Mouse (Mus musculus) liver, adult (tissue): ENCODE results near the gene Rack1.

ENCODE experiments used
- GATA4 ChIP-seq: IDR thresholded peaks from 2 replicates; pipeline ENCODE4 v1.6.1; 2014; ENCODE audit warnings: mild to moderate bottlenecking, low read length; ENCODE audit not compliant: insufficient replicate concordance

The Rack1 gene

DNA sequence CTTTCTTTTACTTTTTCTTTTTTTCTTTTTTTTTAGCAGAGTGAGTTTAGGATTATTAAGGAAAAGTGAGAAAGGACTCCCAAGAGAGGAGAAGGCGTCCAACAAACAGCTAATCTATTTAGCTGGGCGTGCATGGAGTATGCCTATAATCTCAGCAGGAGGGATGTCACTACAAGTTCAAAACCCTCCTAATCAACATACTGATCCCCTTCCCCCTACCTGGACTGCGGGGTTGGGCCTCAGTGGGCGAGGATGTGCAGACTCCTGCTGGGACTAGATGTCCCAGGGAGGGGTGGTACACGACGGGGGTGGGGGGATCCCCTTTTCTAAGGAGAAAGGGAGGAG is 26.6 kb downstream of the Rack1 start:
- TF ChIP-seq GATA4 = no peak

DNA sequence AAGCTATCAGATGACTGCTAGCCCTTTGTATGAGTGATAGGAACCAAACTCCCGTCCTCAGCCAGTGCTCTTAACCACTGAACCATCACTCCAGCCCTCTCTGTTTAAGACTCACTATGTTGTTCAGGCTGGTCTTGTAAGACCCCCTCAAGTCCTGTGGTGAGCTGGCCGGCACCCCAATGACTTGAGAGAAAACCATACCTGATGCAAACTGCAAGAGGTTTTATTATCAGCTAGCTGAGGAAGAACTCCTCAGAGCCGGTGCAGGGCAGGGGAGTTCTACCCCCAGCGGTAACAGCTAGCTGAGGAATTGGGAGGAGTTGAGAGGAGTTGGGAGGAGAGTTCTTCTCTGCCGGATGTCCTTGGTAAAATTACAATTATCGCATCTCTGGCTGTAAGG is 27.8 kb downstream of the Rack1 start:
- no peak for TF ChIP-seq GATA4

DNA sequence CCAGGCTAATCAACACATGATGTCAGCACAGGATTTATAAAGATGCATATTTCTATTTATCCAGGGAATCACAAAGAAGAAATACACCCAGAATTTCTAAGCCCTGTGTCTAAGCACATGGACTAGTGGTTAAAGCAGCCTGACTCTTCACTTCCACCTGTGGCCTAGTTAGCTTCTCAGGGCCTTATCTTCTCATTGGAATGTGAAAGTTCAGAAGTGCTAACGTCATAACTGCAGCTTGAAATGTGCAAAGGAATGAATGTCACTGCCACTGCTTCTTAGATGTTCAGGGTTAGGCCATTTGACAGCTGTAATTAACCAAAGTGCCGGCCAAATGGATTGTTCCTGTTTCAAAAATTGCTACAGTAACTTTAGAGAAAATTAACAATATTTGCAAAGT is 30.1 kb downstream of the Rack1 start:
- no peak for TF ChIP-seq GATA4

DNA sequence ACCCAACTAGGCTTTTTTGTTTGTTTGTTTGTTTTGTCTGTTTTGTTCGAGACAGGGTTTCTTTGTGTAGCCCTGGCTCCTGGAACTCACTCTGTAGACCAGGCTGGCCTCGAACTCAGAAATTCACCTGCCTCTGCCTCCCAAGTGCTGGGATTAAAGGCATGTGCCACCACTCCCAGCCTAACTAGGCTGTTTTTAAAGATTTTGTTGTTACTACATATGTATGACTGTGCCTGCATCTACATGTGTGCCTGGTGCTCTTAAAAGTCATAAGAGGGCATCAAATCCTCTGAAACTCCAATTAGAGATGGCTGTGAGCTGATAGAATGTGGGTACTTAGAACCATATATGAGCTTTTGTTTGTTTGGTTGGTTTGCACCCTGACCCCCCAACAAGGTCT is 31.1 kb downstream of the Rack1 start:
- TF ChIP-seq GATA4 = no peak

DNA sequence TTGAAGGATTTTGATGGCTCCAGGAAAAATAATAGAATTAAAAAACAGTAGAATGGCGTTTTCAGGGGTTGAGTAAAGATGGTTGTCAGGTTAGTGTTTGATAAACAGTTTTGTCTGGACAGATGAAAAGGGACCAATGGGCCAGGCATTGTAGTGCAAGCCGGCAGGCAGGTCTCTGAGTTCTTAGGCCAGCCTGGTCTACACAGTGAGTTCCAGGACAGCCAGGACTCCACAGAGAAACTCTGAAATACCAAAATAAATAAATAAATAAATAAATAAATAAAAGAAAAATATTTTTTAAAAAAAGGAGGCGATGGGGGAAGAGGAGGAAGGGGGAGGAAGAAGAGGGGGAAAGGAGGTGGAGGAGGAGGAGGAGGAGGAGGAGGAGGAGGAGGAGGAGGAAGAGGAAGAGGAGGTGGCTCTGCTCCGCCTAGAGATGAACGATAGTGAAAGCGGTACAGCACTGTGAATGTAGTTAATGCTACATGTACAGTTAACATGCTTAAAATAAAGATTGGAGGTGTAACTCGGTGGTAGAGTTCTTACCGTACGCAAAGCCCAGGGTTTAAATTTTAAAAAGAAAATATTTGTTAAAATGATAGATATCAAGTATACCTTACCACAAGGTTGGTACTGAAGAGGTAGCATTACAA is 33.1 kb downstream of the Rack1 start:
- TF ChIP-seq GATA4 = no peak

DNA sequence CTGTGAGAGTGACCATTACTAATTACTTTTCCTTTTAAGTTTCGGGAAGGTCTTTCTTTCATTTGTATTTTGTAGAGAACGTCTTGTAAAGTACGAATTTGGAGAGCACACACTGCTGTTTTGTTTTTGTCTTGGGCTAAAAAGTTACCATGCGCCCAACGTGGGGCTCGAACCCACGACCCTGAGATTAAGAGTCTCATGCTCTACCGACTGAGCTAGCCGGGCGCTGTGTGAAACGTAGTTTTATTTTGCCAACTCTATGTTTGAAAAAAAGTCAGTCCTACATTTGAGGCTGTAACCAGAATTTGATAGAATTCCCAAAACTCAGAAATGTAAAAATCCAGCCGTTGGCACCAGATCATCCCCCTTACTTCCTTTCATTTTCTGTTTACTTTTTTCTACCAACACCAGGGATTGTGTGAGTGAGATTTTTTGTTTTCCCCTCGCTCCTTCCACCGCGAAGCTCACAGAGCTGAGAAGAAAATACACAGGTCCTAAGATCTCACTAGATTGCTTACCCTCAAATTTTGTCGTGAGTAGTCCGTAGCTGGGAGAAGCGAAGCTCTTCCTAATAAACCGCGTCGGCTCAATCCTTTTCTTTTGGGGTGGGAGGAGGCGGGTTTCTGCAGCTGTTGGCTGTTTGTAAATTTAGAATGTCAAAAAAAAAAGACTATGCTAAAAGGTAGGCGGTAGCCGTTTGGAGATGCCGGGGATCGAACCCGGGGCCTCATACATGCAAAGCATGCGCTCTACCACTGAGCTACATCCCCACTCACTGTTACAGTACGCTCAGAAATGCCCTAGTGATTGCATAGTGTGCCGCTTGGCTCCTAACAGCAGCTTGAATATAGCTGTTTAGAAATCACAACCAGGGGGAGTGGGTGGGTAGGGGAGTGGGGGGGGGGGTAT is 33.9 kb downstream of the Rack1 start:
- no peak for TF ChIP-seq GATA4

DNA sequence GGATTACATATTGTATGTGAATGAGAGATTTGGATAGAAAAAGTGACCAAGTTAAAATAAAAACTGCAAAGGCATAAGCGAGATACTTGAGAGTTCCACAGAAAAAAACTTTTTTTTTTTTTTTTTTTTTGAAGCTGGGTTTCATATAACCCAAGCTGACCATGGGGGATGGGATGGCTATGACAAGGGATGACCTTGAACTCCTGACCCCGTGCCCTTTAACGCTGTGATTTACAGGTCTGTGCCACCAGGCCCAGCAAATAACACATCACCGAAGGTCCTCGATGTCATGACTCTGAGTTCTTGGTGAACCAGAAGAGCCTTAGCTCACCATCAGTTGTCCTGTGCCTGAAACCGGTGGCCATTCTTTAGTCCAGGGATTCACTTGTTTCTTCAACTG is 35.8 kb downstream of the Rack1 start:
- no peak for TF ChIP-seq GATA4

DNA sequence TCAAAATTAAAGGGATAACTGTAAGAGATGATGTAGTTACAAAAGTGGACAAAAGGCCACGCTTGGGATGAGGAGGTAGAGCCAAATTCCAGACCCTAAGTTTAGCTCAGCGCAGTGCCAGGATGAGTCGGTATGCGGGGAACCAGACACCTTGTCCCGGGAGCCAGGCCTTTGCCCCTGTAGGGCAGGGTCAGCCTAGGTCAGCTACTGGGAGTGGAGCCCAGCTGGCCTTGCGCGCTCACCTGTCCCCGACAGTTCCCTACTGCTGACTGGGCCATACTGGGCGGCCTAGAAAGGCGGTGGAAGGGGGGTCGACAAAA is 36.8 kb downstream of the Rack1 start:
- no peak for TF ChIP-seq GATA4

DNA sequence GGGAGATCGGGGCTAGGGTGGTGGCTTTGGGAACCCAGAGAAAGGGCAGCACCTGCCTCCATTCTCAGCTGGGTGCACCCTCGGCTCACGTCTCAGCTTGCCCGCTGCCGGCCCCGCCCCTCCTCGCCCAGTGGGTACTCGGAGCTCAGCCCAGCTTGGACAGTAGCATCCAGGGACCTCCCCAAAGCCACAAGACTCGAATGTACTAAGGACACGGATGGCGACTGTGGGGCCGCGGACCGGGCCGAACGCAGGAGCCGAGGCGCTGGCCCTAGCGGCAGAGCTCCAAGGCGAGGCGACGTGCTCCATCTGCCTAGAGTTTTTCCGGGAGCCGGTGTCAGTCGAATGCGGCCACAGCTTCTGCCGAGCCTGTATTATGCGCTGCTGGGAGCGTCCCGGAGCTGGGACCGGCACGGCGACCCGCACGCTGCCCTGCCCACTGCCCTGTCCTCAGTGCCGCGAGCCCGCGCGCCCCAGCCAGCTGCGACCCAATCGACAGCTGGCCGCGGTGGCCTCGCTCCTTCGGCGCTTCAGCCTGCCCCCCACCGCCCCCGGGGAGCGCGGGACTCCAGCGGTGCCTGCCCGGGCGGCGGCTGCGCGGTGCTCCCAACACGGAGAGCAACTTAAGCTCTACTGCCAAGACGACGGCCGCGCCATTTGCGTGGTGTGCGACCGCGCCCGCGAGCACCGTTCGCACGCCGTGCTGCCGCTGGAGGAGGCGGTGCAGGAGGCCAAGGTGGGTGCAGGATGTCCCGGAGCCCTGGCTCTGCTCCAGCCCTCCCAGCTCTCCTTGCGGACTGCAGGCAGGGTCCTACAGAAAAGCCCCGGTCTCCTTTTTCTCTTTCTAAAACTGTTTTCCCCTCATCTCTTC is 37.4 kb downstream of the Rack1 start:
- TF ChIP-seq GATA4 = no peak

DNA sequence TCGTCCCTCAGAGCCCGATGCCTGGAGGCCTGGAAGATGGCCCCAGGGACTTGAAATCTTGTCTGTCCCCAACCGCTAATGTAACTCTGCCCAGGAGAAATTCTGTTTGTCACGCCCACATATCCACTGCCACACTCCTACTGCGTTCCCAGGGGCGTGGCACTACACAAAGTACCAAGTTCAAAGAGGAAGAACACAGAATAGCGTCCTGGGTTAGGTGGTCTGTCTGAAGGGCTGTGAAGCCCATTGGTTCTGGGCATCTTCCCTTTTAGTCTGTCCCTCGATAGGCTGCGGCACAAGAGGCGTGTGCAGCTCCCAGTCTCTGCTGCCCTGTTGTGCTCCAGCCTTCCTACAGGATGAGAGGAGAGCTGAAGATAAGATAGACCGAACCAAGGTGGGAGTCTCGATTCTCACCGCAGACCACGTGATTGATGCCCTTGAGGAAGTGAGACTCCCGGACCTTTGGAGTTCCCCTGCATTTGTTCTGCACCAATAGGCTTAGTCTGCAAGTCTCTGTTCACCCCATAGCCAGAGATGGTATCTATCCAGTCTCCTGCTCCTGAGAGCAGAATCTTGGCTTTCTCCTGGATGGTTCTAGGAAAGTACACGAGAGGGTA is 38.2 kb downstream of the Rack1 start:
- TF ChIP-seq GATA4 = no peak

DNA sequence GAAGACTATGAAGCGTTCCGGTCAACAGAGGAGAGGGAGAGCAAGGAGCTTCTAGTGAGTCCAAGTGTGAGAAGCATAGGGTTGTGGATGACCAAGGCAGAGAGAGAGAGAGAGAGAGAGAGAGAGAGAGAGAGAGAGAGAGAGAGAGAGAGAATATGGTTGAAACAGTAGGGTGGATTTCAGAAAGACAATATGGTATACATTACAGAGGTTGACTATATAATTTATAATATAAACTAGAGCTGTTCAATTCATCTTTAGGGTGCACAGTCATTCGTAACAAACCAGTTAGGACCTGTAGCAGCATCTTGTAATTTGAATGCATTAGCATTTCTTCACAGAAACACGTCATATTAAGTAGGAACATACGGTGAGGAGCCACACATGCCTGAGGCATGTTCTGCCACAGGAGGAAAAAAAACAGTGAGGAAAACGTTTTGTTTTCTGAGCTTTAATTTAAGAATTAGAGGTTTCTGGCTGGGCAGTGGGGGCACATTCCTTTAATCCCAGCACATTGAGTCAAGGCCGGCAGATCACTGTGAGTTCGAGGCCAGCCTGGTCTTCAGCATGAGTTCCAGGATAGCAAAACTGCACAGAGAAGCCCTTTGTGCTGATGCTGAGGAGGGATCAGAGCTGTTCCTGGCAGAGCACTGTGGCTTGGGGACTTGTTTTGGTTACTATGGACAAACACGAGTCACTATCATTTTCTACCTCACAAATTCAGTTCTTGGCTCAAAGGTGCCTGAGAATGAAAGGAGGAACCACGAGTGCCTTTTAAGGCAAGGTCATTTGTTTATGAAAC is 38.9 kb downstream of the Rack1 start:
- no peak for TF ChIP-seq GATA4

DNA sequence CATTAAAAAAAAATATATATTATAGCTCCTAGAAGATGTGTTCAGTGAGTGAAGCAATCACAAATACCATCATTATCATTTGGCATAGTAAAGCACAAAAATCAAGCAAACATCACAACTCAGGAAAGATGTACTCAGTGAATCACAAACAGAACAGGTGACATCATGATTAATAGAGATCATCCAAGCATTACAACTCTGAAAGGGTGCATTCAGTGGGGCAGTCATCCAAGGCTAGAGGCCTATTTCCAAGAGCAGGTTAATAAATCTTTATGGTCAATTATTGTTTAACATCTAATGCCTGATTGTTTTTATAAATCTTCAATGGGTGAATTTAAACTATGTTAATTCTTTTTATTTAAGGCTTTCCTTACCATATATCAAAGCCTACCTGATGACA is 40.7 kb downstream of the Rack1 start:
- no peak for TF ChIP-seq GATA4

DNA sequence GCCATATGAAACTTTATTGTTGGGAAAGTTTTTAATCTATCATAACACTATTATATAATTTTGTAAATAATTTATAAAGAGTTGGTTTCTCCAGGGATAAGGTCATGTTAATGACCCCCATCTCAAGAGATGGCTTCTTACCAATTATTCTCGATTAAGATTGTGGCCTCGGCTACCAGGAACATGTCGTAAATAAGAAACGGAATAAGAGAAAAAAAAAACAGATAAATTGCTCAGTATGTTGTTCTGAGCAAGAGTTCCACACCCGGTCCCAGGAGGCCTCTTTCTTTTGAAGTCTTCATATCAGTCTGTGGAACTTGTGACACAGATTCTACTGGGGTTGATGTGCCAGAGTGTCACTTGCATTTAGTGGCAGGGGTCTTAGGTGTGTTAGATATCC is 41.1 kb downstream of the Rack1 start:
- TF ChIP-seq GATA4 = no peak

DNA sequence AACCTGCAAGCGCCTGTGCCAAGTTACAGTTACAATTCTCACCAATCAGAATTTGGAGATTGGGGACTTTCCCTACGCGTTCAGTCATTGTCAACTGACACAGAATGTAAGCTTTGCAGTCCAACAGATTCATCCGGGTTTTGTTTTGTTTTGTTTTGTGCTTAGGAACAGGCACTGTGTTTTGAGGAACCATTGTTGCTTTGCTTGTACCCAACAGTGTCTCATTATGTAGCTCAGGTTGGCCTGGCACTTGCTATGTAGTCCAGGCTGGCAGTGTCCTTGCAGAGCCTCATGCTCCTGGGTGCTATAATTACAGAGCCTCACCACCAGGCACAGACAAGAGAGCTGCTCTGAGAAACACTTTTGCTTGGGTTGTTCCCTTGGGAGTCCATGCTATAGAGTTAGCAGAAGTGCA is 42.3 kb downstream of the Rack1 start:
- TF ChIP-seq GATA4 = no peak

DNA sequence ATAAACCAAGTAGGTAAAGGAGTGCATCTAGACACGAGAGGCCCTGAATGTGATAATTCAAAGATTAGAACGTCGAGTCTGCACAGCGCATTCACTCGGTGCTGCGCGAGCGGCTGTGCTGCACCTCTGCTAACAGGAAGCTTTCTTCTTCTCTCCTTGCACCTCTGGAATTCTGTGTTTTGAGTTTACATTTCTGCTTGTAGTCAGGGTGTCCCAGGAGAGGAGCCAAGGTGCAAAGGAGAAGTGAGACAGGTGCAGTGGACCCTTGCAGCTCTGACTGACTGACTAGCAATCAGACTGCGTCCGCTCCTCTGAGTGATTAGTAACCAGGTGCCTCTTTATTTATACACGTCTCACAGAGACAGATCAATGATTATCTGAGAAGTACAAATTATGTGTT is 43.1 kb downstream of the Rack1 start:
- no peak for TF ChIP-seq GATA4
